Mouse (Mus musculus) erythroid progenitor cell, adult 5-6 weeks (primary cell): ENCODE results near the gene Pgm3. TPM values are rescaled to one million over a fixed set of nuclear protein-coding genes. Genes with fewer than 3 reads are reported as not detected.

Experiments used
- ATAC-seq: replicated peaks from 2 replicates; pipeline ENCODE4 v1.8.0; 2016; ENCODE audit warnings: moderate number of reproducible peaks, mild to moderate bottlenecking, moderate TSS enrichment, inconsistent platforms; ENCODE audit not compliant: poor library complexity, low FRiP score, severe bottlenecking
- total RNA-seq, 2 experiments: library from RNA; stranded (forward) in 1 of 2; stranded (reverse) in 1 of 2; fragments of 150-400 nt in 1 of 2; fragments of 186-747, 209-891 nt in 1 of 2; gene quantifications; 2 replicates each; pipeline versions ENCODE4 v1.2.3 to v1.2.4; 2015 to 2017; ENCODE audit warnings: low replicate concordance in 2 of 2

The Pgm3 gene
- total RNA-seq, 2 experiments from 2014 or later = 2.9 to 5.0 TPM

- ATAC-seq = no peak
Observed at GRCm38 (mm10) chr9:86570946-86571345, 696 bp downstream of the Pgm3 start.

GRCm38 (mm10) chr9:86570261-86570890 lies 1.3 kb downstream of the Pgm3 start:
- no peak for ATAC-seq

GRCm38 (mm10) chr9:86569314-86569910 lies 2.2 kb downstream of the Pgm3 start:
- no peak for ATAC-seq

- no peak for ATAC-seq
Observed at GRCm38 (mm10) chr9:86560543-86560942, 11.1 kb downstream of the Pgm3 start.

- ATAC-seq = no peak
Observed at GRCm38 (mm10) chr9:86554641-86555040, 17.0 kb downstream of the Pgm3 start.

GRCm38 (mm10) chr9:86553886-86554285 lies 17.8 kb downstream of the Pgm3 start:
- no peak for ATAC-seq

- ATAC-seq = no peak
Observed at GRCm38 (mm10) chr9:86550717-86551116, 20.9 kb downstream of the Pgm3 start.

GRCm38 (mm10) chr9:86549637-86550162 lies 21.9 kb downstream of the Pgm3 start:
- ATAC-seq = no peak

- ATAC-seq = no peak
Observed at GRCm38 (mm10) chr9:86544559-86544958, 27.1 kb downstream of the Pgm3 start.

GRCm38 (mm10) chr9:86543451-86543850 lies 28.2 kb downstream of the Pgm3 start:
- no peak for ATAC-seq

- ATAC-seq = no peak
Observed at GRCm38 (mm10) chr9:86534071-86534470, 37.6 kb downstream of the Pgm3 start.

GRCm38 (mm10) chr9:86525600-86525999 lies 46.0 kb downstream of the Pgm3 start:
- ATAC-seq = no peak

- no peak for ATAC-seq
Observed at GRCm38 (mm10) chr9:86522335-86522734, 49.3 kb downstream of the Pgm3 start.

GRCm38 (mm10) chr9:86514798-86515197 lies 56.8 kb downstream of the Pgm3 start:
- no peak for ATAC-seq

GRCm38 (mm10) chr9:86514390-86514789 lies 57.3 kb downstream of the Pgm3 start:
- ATAC-seq = no peak

GRCm38 (mm10) chr9:86513733-86514132 lies 57.9 kb downstream of the Pgm3 start:
- ATAC-seq = no peak

- no peak for ATAC-seq
Observed at GRCm38 (mm10) chr9:86507437-86507836, 64.2 kb downstream of the Pgm3 start.

Other genes with a start within 250 kb of the Pgm3 start
- gene Ube2cbp, start 106.9 kb downstream of the Pgm3 start, total RNA-seq (2015; ENCODE audit: low replicate concordance) = 3.4 TPM in 1 of 2 replicates, not detected in the other
- gene Ube2cbp, start 106.9 kb downstream of the Pgm3 start, total RNA-seq (2017; ENCODE audit: low replicate concordance) = 2.6 TPM in 1 of 2 replicates, not detected in the other
- gene Dop1a, start 104.7 kb downstream of the Pgm3 start, total RNA-seq (2015; ENCODE audit: low replicate concordance) = 31.4 and 37.3 TPM in 2 replicates
- 16.6 and 21.4 TPM in 2 replicates for gene Dop1a, start 104.7 kb downstream of the Pgm3 start, total RNA-seq (2017; ENCODE audit: low replicate concordance)
- gene Rwdd2a, start 149 bp upstream of the Pgm3 start, total RNA-seq (2015; ENCODE audit: low replicate concordance) = 3.8 TPM in 1 of 2 replicates, not detected in the other
- gene Rwdd2a, start 149 bp upstream of the Pgm3 start, total RNA-seq (2017; ENCODE audit: low replicate concordance) = not detected in 2 replicates
- 0.36 TPM in 1 of 2 replicates, not detected in the other for gene Me1, start 124.1 kb upstream of the Pgm3 start, total RNA-seq (2015; ENCODE audit: low replicate concordance)
- gene Me1, start 124.1 kb upstream of the Pgm3 start, total RNA-seq (2017; ENCODE audit: low replicate concordance) = 1.1 TPM in 1 of 2 replicates, not detected in the other
- not detected in 2 replicates for gene Prss35, start 171.8 kb upstream of the Pgm3 start, total RNA-seq (2015; ENCODE audit: low replicate concordance)
- gene Prss35, start 171.8 kb upstream of the Pgm3 start, total RNA-seq (2017; ENCODE audit: low replicate concordance) = not detected in 2 replicates